Mouse (Mus musculus): Measurements from ENCODE around the gene Csnk2a2.

GRCm38 (mm10) chr8:95505606-95506005 is 15.8 kb upstream of the Csnk2a2 start:
- no peak for TF ChIP-seq POLR2A (IDR thresholded peaks at IDR 0.05; ENCODE audit: low read depth, low read length)
- no peak for TF ChIP-seq CTCF (IDR thresholded peaks at IDR 0.05; ENCODE audit: extremely low read depth, insufficient read depth, insufficient read length, insufficient replicate concordance)
